25 mouse cellular contexts compared by ENCODE assay signal in genomic region chr5:135347511-135348011, GRCm38 (mm10). TPM values are rescaled to one million over a fixed set of nuclear protein-coding genes. Genes with fewer than 3 reads are reported as not detected.
"Had no signal": no experiment of that assay in that cellular context is flagged by ENCODE, and none has a peak within 500 bp of the region (broad histone marks: within the 10 kb centered on the region; RNA-seq: fewer than 3 reads in every experiment).

No protein-coding gene starts in this region.

- H3K4me2 ChIP-seq: lung, embryonic 14.5 days; midbrain, embryonic 12.5 days; neural tube, embryonic 13.5 days; neural tube, embryonic 15.5 days; stomach, embryonic 15.5 days had no signal

- ATAC-seq: midbrain, embryonic 16.5 days had no signal

- H3K4me3 ChIP-seq: midbrain, embryonic 10.5 days; midbrain, embryonic 12.5 days; myocyte; neural tube, embryonic 13.5 days; neural tube, embryonic 15.5 days; stomach, embryonic 15.5 days had no signal

- H3K27me3 ChIP-seq: neural tube, embryonic 13.5 days; stomach, embryonic 15.5 days had no signal

- H3K27ac ChIP-seq: midbrain, embryonic 10.5 days; midbrain, embryonic 12.5 days; neural tube, embryonic 13.5 days; neural tube, embryonic 15.5 days; stomach, embryonic 15.5 days had no signal

- H3K4me1 ChIP-seq: midbrain, embryonic 10.5 days; midbrain, embryonic 12.5 days; neural tube, embryonic 13.5 days; neural tube, embryonic 15.5 days; stomach, embryonic 15.5 days had no signal

- DNase-seq: lung, adult 18-20 months; lung, embryonic 14.5 days; lung, postnatal 10 days; midbrain, embryonic 14.5 days; retina, postnatal 1 day; right cerebral cortex, adult 18-20 months; right cerebral cortex, postnatal 25 days; right cerebral cortex, postnatal 4 days; thymus, adult 18-20 months; thymus, postnatal 14 days; thymus, postnatal 4 days had no signal

- H3K9ac ChIP-seq: lung, embryonic 14.5 days; midbrain, embryonic 12.5 days; neural tube, embryonic 13.5 days; neural tube, embryonic 15.5 days; stomach, embryonic 15.5 days had no signal

- H3K36me3 ChIP-seq: midbrain, embryonic 10.5 days; midbrain, embryonic 12.5 days; neural tube, embryonic 13.5 days; neural tube, embryonic 15.5 days; stomach, embryonic 15.5 days had no signal

- H3K9me3 ChIP-seq: midbrain, embryonic 12.5 days; neural tube, embryonic 15.5 days; stomach, embryonic 15.5 days had no signal

RNA-seq across cellular contexts. Expression of gene Fkbp6, which starts 2.3 kb away (rescaled TPM):
- polyA plus RNA-seq: liver, embryonic 16.5 days; lung, embryonic 14.5 days; lung, embryonic 16.5 days; midbrain, embryonic 10.5 days; midbrain, embryonic 12.5 days; myocyte; neural tube, embryonic 11.5 days; small intestine, adult 2 months; spleen, adult 2 months; urinary bladder, adult 2 months had no signal

RNA-seq across cellular contexts. Expression of gene Trim50, which starts 5.5 kb away (rescaled TPM):
- polyA plus RNA-seq: liver, embryonic 16.5 days; lung, embryonic 14.5 days; lung, embryonic 16.5 days; midbrain, embryonic 10.5 days; midbrain, embryonic 12.5 days; midbrain, embryonic 14.5 days; midbrain, embryonic 16.5 days; myocyte; neural tube, embryonic 11.5 days; neural tube, embryonic 13.5 days; neural tube, embryonic 15.5 days; small intestine, adult 2 months; thymus, postnatal 0 days; urinary bladder, adult 2 months had no signal
